Mouse (Mus musculus): ENCODE results near the gene Gas2l3.
A peak's percentile ranks its signal among the peaks of the same experiment; 100 is the strongest.

Gas2l3 gene

GRCm38 (mm10) chr10:89443623-89444151 is at the start of gene Gas2l3:
Gas2l3 (minus strand) TSS chr10:89443967.
- peak; percentile 50 for DNase-seq (ENCODE audit: low read depth, low spot score)

DNA sequence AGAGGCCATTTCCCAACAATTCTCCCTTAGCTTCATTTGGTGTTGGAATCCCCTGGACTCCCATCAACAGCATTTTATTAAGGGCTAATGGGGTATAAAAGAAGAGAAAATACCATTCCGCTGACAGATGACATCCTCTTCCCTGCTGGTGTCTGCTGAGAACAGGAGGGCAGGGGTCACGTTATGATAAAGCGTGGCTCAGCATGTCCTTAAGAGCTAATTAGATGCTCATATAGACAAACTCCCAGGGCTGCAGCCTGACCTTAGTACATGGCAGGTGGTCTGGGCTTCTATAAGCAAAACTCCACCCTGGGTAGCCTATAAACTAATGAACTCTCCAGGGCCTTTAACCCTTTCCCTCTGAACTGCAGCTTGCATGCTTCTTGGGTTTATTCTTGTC is 47.6 kb upstream of the Gas2l3 start:
- DNase-seq (ENCODE audit: low read depth, low spot score) = no peak

DNA sequence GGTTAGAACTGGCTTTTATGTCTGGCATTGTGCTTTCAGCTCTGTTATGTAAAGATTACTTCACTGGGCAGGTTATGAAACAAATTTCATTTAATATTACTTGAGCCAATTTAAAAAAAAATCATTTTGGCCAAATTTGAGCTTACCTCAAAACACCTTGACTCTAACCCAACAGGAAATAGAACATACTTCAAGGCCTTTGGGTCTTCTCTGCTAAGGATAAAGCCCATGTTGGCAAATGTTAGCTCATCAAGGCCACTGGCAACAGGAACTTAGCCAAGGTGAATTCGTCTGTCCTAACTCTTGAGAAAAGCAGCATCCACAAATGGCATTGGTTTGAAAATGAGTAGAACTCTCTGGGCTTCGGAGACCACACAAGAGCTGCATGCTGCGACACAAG is 46.5 kb upstream of the Gas2l3 start:
- DNase-seq (ENCODE audit: low read depth, low spot score) = no peak

GRCm38 (mm10) chr10:89489459-89489858 is 45.7 kb upstream of the Gas2l3 start:
- no peak for DNase-seq (ENCODE audit: low read depth, low spot score)

DNA sequence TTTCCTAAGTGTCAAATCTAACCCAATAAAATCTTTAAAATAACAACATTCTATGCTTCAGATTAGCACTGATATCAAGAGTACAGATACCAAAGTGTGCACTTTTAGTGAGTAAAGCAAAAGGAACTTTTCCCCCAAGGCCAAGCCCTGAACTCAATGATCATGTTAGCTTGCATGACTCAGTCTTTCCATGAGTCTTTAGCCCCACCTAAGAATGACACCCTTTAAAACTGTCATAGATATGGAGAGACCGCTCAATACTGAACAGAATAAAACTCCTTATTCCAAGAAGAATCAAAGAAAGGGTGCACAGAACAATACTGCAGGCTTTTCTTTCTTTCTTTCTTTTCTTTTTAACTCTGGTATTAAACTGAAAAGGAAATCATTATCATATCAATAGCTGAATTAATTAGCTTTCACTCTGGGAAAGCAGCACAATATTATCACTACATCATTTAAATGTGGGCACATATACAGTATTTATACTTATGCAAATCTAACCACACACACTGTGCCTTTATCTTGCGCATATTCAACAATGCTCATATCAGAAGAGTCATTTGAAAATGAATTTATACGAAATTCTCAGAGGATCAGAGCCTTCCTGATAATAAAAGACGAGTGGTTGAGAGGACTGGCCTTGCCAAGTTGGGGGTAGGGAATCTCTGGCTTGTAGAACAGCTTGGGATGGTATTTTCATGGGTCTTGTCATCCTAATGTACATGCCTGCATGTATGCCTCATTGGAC is 43.4 kb upstream of the Gas2l3 start:
- DNase-seq (ENCODE audit: low read depth, low spot score) = no peak

DNA sequence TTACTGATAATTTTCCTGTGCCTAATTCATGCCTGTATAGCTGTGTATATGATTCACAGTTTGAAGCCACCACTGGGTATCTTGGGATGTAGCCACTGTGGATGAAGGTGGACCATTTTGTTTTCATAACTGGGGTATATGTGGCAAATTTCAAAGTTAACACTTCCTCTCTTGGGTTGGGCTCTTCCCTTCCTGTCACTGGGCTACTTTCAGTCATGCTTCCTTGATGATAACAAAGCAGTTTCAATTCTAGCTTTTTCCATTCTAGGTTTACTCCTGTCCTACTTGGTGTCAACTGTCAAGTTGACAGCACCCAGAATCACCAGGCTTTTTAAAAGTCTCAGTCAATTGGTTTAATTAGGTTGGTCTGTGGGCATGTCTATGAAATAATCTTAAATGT is 41.1 kb upstream of the Gas2l3 start:
- no peak for DNase-seq (ENCODE audit: low read depth, low spot score)

- DNase-seq (ENCODE audit: low read depth, low spot score) = no peak
These were observed 40.2 kb upstream of the Gas2l3 start for GRCm38 (mm10) chr10:89483812-89484602.

DNA sequence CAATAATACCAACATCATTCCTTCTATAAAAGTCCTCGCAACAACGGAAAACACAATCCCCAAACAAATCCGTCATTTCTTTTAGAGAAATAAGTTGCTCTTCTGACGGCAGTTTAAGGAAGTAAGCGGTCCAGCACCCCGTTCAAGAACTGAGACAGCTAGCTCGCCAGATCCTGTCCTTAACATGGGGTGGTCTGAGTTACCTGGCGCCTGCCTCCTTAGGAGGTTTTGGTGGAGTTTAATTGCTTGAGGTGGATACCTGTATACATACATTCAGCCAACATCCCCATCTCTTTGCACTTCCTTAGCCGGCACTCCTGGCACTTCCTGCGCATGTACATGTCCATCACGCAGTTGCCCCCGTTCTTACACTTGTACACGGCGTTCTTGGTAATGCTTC is 39.3 kb upstream of the Gas2l3 start:
- DNase-seq (ENCODE audit: low read depth, low spot score) = no peak

- DNase-seq (ENCODE audit: low read depth, low spot score) = no peak
These were observed 38.4 kb upstream of the Gas2l3 start for GRCm38 (mm10) chr10:89482142-89482681.

DNA sequence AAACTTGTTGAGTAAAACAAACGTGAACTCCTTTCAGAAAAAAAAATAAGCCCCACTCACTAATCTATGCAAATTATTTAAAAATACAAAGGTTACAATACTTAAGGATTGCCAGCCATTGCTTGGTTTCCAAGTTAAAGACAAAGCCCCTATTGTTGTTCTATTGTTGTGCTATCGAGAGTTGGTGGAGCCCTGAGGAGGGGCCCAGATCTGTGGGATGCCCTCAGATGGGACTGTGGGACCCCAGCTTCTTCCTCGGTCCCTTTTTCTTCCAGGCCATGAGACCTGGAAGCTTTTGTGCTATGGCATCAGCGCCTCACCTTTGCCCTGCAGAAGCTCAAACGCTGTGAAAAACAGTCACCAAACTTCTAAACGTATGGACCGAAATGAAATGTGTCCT is 37.9 kb upstream of the Gas2l3 start:
- no peak for DNase-seq (ENCODE audit: low read depth, low spot score)

- DNase-seq (ENCODE audit: low read depth, low spot score) = no peak
These were observed 35.0 kb upstream of the Gas2l3 start for GRCm38 (mm10) chr10:89478766-89479165.

DNA sequence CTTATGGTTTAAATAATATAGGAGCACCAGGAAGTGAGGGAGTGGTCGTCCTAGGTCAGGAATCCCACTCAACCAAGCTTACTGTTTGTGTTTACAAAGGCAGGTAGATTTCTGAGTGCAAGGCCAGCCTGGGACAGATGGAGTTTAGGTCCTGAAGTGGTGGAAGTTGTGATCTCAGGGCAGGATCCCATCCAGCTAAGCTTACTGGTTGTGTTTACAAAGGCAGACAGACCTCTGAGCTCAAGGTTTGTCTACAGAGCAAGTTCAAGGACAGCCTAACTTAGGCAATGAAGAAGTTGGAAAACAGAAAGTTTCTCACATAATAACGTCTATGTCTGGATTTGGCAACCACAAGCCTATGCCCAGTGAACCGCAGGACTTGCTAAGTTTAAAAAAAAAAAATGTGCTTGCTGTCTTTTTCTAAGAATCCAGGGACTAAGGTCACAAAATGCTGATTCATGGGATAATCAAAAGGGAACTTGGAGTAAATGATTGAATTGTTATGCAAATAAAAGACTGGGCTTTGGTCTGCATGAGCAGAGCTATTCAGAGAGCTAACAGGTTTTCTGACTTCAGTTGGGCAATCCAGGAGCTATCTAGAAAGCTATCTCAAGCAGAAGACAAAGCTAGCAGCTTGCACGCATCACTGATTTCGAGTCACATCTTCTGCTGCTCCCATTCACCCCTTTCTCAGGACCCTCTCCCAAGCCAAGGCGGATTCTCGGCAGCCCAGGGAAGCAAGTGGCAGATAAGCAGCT is 27.0 kb upstream of the Gas2l3 start:
- DNase-seq (ENCODE audit: low read depth, low spot score) = no peak

DNA sequence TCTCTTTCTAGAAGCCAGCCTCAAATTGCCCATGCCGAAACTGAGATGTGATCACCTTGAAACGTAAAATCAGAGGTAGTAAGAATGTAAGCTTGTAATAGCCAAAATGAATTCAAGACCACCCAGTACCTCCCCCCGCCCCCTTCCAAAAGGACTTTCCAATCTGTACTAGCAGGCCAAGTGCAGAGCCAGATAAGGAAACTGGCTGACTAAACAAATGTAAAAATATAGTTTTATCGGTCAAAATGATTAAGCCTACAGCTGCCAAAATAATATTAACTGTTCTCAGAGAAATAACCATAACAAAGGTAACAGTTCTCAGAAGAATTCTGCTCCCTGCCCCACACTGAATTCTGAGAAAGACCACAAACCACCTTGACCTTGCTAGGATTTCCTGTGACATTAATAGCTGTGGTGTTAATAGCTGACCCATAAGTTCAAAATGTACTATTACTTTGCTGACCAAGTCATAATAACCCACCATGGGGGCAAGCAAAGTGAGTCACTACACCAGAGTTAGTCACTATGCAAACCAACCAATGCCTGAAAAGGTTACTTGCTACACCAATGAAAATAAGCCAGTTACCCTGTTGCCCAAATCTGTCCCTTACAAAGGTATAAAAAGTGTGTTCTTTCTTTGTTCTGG is 21.1 kb upstream of the Gas2l3 start:
- DNase-seq (ENCODE audit: low read depth, low spot score) = no peak

DNA sequence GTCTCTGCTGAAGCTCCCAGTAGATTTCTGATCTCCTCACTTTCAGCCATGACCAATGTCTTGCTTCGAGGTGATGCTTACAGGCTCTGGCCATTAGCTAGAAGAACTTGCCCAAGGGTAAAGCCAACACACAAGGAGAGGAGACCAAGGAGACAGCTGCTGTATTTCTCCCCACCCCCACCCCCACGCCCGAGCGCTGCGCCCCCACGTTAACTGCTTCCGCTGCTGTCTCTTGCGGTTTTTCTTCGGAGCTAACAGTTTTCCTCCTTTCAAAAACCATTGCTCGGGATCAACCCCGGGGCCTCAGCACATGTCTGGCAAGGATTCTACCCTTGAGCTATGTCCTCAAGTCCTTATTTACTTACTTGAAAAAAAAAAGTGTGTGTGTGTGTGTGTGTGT is 19.1 kb upstream of the Gas2l3 start:
- no peak for DNase-seq (ENCODE audit: low read depth, low spot score)

GRCm38 (mm10) chr10:89461856-89462507 is 18.2 kb upstream of the Gas2l3 start:
- DNase-seq (ENCODE audit: low read depth, low spot score) = peak; percentile 72

DNA sequence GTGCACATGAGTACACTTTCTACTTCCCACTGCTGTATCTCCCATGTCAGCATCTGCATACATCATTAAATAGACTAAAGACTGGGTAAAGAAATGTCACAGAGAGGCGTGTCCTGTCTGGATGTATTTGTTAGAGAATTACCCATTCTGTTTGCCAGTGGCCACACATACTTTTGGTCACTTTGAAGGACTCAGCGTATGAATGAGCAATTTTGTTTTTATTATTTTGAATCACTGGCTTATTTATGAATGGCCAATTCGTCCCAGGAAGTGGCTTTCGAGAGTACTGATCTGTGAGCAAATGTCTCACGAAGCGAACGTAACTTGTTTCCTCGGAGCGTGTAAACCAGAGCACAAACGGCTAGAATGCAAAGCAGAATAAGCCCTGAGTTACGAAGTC is 17.2 kb upstream of the Gas2l3 start:
- no peak for DNase-seq (ENCODE audit: low read depth, low spot score)

DNA sequence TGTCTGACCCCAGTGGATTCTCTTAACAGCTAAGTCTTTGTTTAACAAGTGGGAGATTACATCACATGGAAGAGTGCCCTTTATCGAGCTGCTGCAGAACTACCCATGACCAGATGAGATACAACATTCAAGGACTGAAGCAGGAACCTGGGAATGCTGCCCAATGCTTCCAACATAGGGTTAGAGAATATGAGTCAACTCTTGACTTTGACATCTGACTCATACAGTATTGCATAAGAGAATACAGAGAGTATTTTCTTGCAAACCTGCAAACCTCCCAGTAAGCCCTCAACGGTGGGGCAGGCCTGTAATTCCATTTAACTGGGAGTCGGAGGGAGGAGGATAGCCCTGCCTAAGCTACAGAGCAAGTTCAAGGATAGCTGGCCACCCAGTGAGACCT is 15.0 kb upstream of the Gas2l3 start:
- DNase-seq (ENCODE audit: low read depth, low spot score) = no peak

GRCm38 (mm10) chr10:89453794-89454193 is 10.0 kb upstream of the Gas2l3 start:
- DNase-seq (ENCODE audit: low read depth, low spot score) = no peak

DNA sequence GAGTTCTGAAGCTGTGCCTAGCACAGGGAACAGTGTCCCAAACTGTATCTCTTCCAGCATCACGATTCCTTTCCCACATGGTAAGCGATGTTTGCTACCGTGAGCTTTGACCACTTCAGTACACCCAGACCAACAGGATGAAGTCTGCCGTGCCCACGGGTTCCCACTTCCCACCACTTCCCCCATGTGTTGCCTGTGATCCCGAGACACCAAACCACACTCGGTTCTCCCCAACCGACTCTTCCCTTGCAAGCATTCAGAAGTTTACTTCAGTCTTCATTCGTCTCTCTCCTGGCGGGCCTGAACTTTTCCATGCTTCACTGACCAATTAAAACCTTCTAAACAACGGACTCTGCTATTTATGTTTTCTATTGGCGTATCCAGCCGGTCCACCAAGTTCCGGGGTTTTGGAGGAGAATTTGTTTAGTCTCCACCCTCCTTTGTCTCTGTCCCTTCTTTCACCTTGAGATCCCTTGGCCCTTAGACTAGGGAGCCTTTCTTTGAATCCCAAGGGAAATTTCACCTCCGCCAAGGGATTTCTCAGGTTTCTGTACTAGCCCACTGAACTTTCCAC is 9.4 kb upstream of the Gas2l3 start:
- DNase-seq (ENCODE audit: low read depth, low spot score) = no peak

- peak; percentile 26 for DNase-seq (ENCODE audit: low read depth, low spot score)
These were observed 6.6 kb upstream of the Gas2l3 start for GRCm38 (mm10) chr10:89450411-89450810.

Measured in brain, embryonic 18.5 days (tissue).